Mouse (Mus musculus): ENCODE measurements around the gene Nuak2. TPM values are rescaled to one million over a fixed set of nuclear protein-coding genes. Genes with fewer than 3 reads are reported as not detected.

The Nuak2 gene
- polyA plus RNA-seq, 1 experiment from 2014 or later, result 5.2 TPM

DNA sequence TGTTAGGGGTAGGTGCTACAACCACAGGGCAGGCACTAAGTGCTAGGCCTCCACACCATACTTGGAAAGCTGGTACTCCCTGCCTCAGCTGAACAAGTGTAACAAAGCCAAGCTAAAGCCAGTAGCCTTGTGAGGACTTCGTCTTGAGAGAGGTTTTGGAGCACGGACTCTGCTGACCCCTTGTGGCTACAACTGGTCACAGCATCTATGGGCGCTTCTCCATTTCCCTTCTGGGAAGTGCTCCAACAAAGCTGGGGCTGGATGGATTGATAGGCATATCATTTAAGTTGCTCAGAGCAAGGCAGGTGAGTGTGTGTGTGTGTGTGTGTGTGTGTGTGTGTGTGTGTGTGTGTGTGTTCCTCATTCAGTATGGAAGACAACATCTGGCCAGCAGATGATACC lies 39.9 kb downstream of the Nuak2 start:
- H3K27me3 ChIP-seq (replicated peaks; ENCODE audit: control insufficient read depth, insufficient read depth, low read length), result no peaks in the 10 kb centered on the region
- 0 out of 2 replicates have a peak, but pooled peaks cover 4% of the 10 kb centered on the region for H3K9me3 ChIP-seq (ENCODE audit: control insufficient read depth, low read length)
- no peak overlapping the region for H3K9ac ChIP-seq (ENCODE audit: low read depth, low read length)
- DNase-seq (ENCODE audit: low spot score), result peak; percentile 93
- 0% methylated on average over 3 of the region's 3 CpGs for WGBS
- no peak overlapping the region for H3K4me3 ChIP-seq (ENCODE audit: low read depth, low read length)
- peaks cover 42% of the 10 kb centered on the region for H3K36me3 ChIP-seq (ENCODE audit: control insufficient read depth, insufficient read depth, low read length)
- H3K27ac ChIP-seq (replicated peaks; ENCODE audit: low read depth, low read length), result no peak overlapping the region
- peak; percentile 68 for ATAC-seq (ENCODE audit: low read depth)
- H3K4me1 ChIP-seq (ENCODE audit: control insufficient read depth, insufficient read depth, low read length), result no peaks in the 10 kb centered on the region
- no peak overlapping the region for H3K4me2 ChIP-seq (ENCODE audit: low read depth, low read length)

DNA sequence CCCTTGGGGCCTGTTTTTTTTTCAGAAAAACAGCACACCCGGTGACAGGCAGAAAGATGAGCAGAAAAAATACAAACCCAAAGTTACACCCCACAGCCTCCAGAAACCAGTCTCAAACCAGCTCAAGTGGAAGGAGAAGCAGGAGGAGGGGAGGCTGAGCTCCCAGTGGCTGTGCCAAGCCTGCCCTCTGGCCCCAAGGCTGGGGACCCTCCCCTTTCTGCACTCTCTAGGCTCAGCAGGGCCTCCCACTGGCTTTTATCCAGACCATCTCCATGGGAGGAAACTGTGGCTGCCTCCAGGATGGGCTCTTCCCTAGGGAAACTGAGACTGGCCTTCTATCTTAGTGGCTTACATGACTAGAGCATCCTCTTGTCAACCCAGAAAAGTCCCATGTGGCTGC lies 40.9 kb downstream of the Nuak2 start:
- DNase-seq (ENCODE audit: low spot score) (no peak), ATAC-seq (ENCODE audit: low read depth) (no peak)
- Histone ChIP-seq H3K4me1 (ENCODE audit: control insufficient read depth, insufficient read depth, low read length) (no peaks in the 10 kb centered on the region), H3K36me3 (ENCODE audit: control insufficient read depth, insufficient read depth, low read length) (peaks cover 49% of the 10 kb centered on the region), H3K27ac (replicated peaks; ENCODE audit: low read depth, low read length) (peak overlapping the region; percentile 62; the same call in 1 of the 2 replicates), H3K27me3 (replicated peaks; ENCODE audit: control insufficient read depth, insufficient read depth, low read length) (no peaks in the 10 kb centered on the region), H3K9me3 (ENCODE audit: control insufficient read depth, low read length) (no peaks in the 10 kb centered on the region), H3K4me3 (ENCODE audit: low read depth, low read length) (no peak overlapping the region), H3K9ac (ENCODE audit: low read depth, low read length) (no peak overlapping the region), H3K4me2 (ENCODE audit: low read depth, low read length) (no peak overlapping the region)
- WGBS, result 20% methylated on average over 1 of the region's 1 CpGs

DNA sequence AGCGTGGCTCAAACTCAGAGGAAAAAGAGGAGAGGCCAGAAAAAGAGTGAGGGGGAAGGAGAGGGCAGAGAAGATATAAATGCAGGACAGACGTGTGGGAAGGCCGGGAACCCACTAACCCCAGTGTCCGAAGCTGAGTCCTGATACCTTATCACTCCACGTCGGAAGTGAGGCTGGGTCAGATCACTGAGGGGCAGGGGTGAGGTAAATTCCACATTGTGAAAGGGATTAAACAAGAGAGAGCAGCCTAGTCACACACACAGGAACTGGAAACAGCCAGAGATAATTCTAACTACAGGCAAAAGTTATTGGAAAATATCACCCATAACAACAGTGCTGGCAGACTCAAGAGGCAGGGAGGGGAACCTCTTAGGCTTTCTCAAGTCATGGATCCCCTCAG lies 46.0 kb downstream of the Nuak2 start:
- Histone ChIP-seq H3K4me1 (ENCODE audit: control insufficient read depth, insufficient read depth, low read length) (no peaks in the 10 kb centered on the region), H3K4me2 (ENCODE audit: low read depth, low read length) (no peak overlapping the region), H3K27me3 (replicated peaks; ENCODE audit: control insufficient read depth, insufficient read depth, low read length) (no peaks in the 10 kb centered on the region), H3K4me3 (ENCODE audit: low read depth, low read length) (no peak overlapping the region), H3K27ac (replicated peaks; ENCODE audit: low read depth, low read length) (no peak overlapping the region), H3K36me3 (ENCODE audit: control insufficient read depth, insufficient read depth, low read length) (peaks cover 57% of the 10 kb centered on the region), H3K9ac (ENCODE audit: low read depth, low read length) (no peak overlapping the region), H3K9me3 (ENCODE audit: control insufficient read depth, low read length) (no peaks in the 10 kb centered on the region)
- DNase-seq (ENCODE audit: low spot score) (no peak), ATAC-seq (ENCODE audit: low read depth) (no peak)
- 85% methylated on average over 6 of the region's 6 CpGs for WGBS

DNA sequence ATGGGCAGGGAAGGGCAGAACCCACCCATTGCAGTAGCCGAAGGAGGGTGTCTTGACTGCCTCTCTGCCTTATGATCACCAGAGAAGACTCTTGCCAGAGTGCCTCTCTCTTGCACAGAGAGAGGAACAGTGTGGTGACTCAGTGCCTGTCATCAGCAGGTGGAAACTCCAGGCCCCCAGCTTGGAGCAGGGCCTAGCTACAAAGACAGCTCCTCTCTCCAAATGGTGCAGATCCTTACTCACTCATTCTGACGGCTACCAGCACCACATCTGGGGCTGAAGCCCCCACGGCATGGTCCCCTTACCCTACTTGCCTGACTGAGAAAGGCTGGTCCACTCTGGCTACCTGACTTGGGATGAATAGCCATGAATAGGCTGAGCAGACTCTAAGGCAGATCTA lies 48.5 kb downstream of the Nuak2 start:
- Histone ChIP-seq H3K36me3 (ENCODE audit: control insufficient read depth, insufficient read depth, low read length) (peaks cover 36% of the 10 kb centered on the region), H3K9me3 (ENCODE audit: control insufficient read depth, low read length) (no peaks in the 10 kb centered on the region), H3K4me3 (ENCODE audit: low read depth, low read length) (no peak overlapping the region), H3K4me1 (ENCODE audit: control insufficient read depth, insufficient read depth, low read length) (no peaks in the 10 kb centered on the region), H3K4me2 (ENCODE audit: low read depth, low read length) (no peak overlapping the region), H3K27ac (replicated peaks; ENCODE audit: low read depth, low read length) (no peak overlapping the region), H3K9ac (ENCODE audit: low read depth, low read length) (no peak overlapping the region), H3K27me3 (replicated peaks; ENCODE audit: control insufficient read depth, insufficient read depth, low read length) (no peaks in the 10 kb centered on the region)
- no peak for DNase-seq (ENCODE audit: low spot score)
- 84% methylated on average over 2 of the region's 3 CpGs for WGBS
- ATAC-seq (ENCODE audit: low read depth), result no peak

DNA sequence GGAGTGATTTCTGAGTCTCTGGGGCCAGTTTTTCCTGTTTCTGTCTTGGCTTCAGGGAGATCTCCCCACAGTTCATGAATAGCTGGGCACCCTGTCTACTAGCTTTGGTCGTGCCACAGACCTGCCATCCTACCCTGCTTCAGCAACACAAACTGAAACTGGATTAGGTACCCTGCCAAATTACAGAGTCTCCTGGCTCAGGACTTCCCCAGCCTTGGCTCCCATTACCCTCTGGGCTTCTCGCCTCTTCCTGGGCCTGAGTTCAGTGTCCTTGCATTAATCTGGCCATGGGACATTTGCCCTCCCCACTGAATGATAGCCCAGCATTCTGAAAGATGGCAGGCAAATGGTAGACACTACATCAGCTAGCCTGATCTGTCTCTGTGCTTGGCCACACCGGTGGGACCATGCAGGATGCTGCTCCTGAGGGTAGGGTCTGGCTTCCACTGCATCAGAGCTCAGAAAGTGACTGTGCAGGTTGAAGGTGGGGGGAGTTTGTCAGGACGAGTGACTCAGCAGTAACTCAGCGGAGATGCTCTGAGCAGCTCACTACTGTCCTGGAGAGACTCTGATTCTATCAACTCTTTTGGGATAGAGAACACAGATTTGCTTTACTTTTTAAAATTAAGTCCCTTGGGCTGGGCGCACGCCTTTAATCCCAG lies 49.1 kb downstream of the Nuak2 start:
- Histone ChIP-seq H3K9me3 (ENCODE audit: control insufficient read depth, low read length) (no peaks in the 10 kb centered on the region), H3K4me2 (ENCODE audit: low read depth, low read length) (no peak overlapping the region), H3K27ac (replicated peaks; ENCODE audit: low read depth, low read length) (no peak overlapping the region), H3K27me3 (replicated peaks; ENCODE audit: control insufficient read depth, insufficient read depth, low read length) (no peaks in the 10 kb centered on the region), H3K36me3 (ENCODE audit: control insufficient read depth, insufficient read depth, low read length) (peaks cover 33% of the 10 kb centered on the region), H3K4me1 (ENCODE audit: control insufficient read depth, insufficient read depth, low read length) (no peaks in the 10 kb centered on the region), H3K4me3 (ENCODE audit: low read depth, low read length) (no peak overlapping the region), H3K9ac (ENCODE audit: low read depth, low read length) (no peak overlapping the region)
- no peak for DNase-seq (ENCODE audit: low spot score)
- ATAC-seq (ENCODE audit: low read depth), result no peak
- WGBS, result 88% methylated on average over 7 of the region's 7 CpGs

DNA sequence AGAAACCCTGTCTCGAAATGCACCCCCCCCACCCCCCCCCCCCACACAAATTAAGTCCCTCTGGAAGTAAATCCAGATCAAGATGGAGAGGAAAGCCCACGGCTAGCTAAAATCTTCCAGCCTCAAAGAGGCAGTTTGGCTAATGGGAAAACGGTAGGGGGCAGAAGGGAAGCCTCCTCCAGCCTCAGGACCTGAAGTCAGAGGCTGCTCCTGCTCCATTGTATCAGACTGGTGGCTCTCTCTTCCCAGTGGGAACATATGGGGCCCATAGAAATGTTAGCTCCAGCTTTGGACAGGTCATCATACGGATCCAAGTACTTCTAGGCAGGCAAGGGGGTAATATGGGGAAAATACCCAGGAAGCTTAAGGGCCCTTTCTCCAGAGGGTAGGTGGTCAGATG lies 49.7 kb downstream of the Nuak2 start:
- DNase-seq (ENCODE audit: low spot score), result no peak
- WGBS, result 51% methylated on average over 4 of the region's 4 CpGs
- no peak overlapping the region for H3K27ac ChIP-seq (replicated peaks; ENCODE audit: low read depth, low read length)
- H3K9me3 ChIP-seq (ENCODE audit: control insufficient read depth, low read length), result no peaks in the 10 kb centered on the region
- H3K4me3 ChIP-seq (ENCODE audit: low read depth, low read length), result no peak overlapping the region
- H3K36me3 ChIP-seq (ENCODE audit: control insufficient read depth, insufficient read depth, low read length), result peaks cover 30% of the 10 kb centered on the region
- no peak overlapping the region for H3K9ac ChIP-seq (ENCODE audit: low read depth, low read length)
- no peaks in the 10 kb centered on the region for H3K27me3 ChIP-seq (replicated peaks; ENCODE audit: control insufficient read depth, insufficient read depth, low read length)
- no peak overlapping the region for H3K4me2 ChIP-seq (ENCODE audit: low read depth, low read length)
- H3K4me1 ChIP-seq (ENCODE audit: control insufficient read depth, insufficient read depth, low read length), result no peaks in the 10 kb centered on the region
- ATAC-seq (ENCODE audit: low read depth), result no peak

DNA sequence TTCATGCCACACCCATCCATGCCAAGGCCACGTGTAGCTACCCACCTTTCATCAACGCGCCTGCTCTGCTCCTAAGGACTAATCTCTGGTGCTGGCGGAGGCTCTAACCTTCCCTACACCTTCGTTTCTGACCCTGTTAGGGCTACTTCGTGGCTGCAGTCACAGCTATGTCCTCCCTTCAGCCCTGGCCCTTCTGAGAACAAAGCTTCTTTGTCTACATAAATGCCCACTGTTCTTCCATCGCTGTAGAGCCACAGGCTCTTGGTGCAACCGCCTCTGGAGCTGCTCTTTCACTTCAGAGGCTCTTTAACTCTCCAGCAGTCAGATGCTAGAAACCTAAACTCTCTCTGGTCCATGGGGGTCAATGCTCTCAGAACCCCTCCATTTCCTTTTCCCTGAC lies 50.3 kb downstream of the Nuak2 start:
- no peak overlapping the region for H3K9ac ChIP-seq (ENCODE audit: low read depth, low read length)
- 51% methylated on average over 8 of the region's 8 CpGs for WGBS
- ATAC-seq (ENCODE audit: low read depth), result no peak

DNA sequence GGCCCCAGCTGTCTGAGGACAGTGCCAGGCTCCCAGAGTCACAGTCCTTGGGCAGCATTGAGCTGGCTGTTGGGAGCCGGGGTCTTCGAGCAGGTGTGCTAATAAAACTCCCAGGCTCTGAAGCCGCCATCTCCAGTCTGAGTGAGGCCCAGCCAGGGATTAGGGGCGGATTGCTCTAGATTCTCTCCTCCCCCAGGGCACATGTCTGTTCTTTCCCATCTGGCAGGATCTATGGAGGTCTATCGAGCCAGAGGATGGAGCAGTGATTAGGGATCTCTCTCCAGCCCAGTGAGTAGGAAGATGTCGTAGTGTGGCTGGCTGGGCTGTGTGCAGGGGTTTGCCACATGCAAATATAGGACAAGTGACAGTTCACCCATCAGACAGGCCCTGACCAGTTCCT lies 51.0 kb downstream of the Nuak2 start:
- Histone ChIP-seq H3K4me2 (ENCODE audit: low read depth, low read length) (no peak overlapping the region), H3K4me3 (ENCODE audit: low read depth, low read length) (no peak overlapping the region), H3K27me3 (replicated peaks; ENCODE audit: control insufficient read depth, insufficient read depth, low read length) (no peaks in the 10 kb centered on the region), H3K9me3 (ENCODE audit: control insufficient read depth, low read length) (no peaks in the 10 kb centered on the region), H3K27ac (replicated peaks; ENCODE audit: low read depth, low read length) (no peak overlapping the region), H3K36me3 (ENCODE audit: control insufficient read depth, insufficient read depth, low read length) (peaks cover 20% of the 10 kb centered on the region; the same call in 1 of the 2 replicates), H3K9ac (ENCODE audit: low read depth, low read length) (no peak overlapping the region), H3K4me1 (ENCODE audit: control insufficient read depth, insufficient read depth, low read length) (0 out of 2 replicates have a peak, but pooled peaks cover 2% of the 10 kb centered on the region)
- 62% methylated on average over 6 of the region's 6 CpGs for WGBS
- ATAC-seq (ENCODE audit: low read depth), result no peak
- no peak for DNase-seq (ENCODE audit: low spot score)

More for the DNA sequence above, 50.3 kb downstream of the Nuak2 start:
- Histone ChIP-seq H3K9me3 (ENCODE audit: control insufficient read depth, low read length) (no peaks in the 10 kb centered on the region), H3K4me1 (ENCODE audit: control insufficient read depth, insufficient read depth, low read length) (no peaks in the 10 kb centered on the region), H3K27me3 (replicated peaks; ENCODE audit: control insufficient read depth, insufficient read depth, low read length) (no peaks in the 10 kb centered on the region), H3K36me3 (ENCODE audit: control insufficient read depth, insufficient read depth, low read length) (peaks cover 24% of the 10 kb centered on the region; the same call in 1 of the 2 replicates), H3K27ac (replicated peaks; ENCODE audit: low read depth, low read length) (no peak overlapping the region), H3K4me2 (ENCODE audit: low read depth, low read length) (no peak overlapping the region), H3K4me3 (ENCODE audit: low read depth, low read length) (no peak overlapping the region)
- no peak for DNase-seq (ENCODE audit: low spot score)

Measured in embryonic facial prominence, embryonic 14.5 days (tissue).